Mouse (Mus musculus) intestine, postnatal 0 days (tissue): ENCODE results near the gene Fam131c. TPM values are rescaled to one million over a fixed set of nuclear protein-coding genes. Genes with fewer than 3 reads are reported as not detected.

Experiments
- ATAC-seq: fragments of 200-750 bp; cut with Nextera tagmentation; 2 replicates; pipeline ENCODE4 v1.8.0; 2017; ENCODE audit warnings: mild to moderate bottlenecking, moderate TSS enrichment, moderate library complexity
- H3K27ac ChIP-seq: fragments of 300-500 bp; sonication (generic); 2 replicates; pipeline ENCODE4 v1.5.1; 2014; ENCODE audit warnings: mild to moderate bottlenecking, low read depth, low read length, moderate library complexity
- H3K27me3 ChIP-seq: fragments of 300-500 bp; sonication (generic); replicated peaks from 2 replicates; pipeline ENCODE4 v1.6.1; 2014; ENCODE audit warnings: low read length, mixed read lengths; ENCODE audit not compliant: control insufficient read depth, insufficient read depth
- H3K36me3 ChIP-seq: fragments of 300-500 bp; sonication (generic); 2 replicates; pipeline ENCODE4 v1.6.1; 2014; ENCODE audit warnings: mild to moderate bottlenecking, moderate library complexity; ENCODE audit not compliant: control insufficient read depth, insufficient read depth
- H3K4me1 ChIP-seq: fragments of 300-500 bp; sonication (generic); replicated peaks from 2 replicates; pipeline ENCODE4 v1.6.1; 2014; ENCODE audit warnings: antibody characterized with exemption, low read length, mixed read lengths; ENCODE audit not compliant: control insufficient read depth, insufficient read depth
- H3K4me2 ChIP-seq: fragments of 300-500 bp; sonication (generic); replicated peaks from 2 replicates; pipeline ENCODE4 v1.6.1; 2014; ENCODE audit warnings: low read depth, mild to moderate bottlenecking, moderate library complexity
- H3K4me3 ChIP-seq: fragments of 300-500 bp; sonication (generic); 2 replicates; pipeline ENCODE4 v1.5.1; 2014; ENCODE audit warnings: low read depth, low read length
- H3K9ac ChIP-seq: fragments of 300-500 bp; sonication (generic); 2 replicates; pipeline ENCODE4 v1.6.1; 2014; ENCODE audit warnings: mild to moderate bottlenecking, low read depth, low read length
- H3K9me3 ChIP-seq: fragments of 300-500 bp; sonication (generic); 2 replicates; pipeline ENCODE4 v1.6.1; 2016; ENCODE audit warnings: mixed run types; ENCODE audit not compliant: control insufficient read depth
- CTCF ChIP-seq: sonication (generic); IDR thresholded peaks from 2 replicates; pipeline ENCODE4 v1.5.1; 2016; ENCODE audit warnings: low read depth, mild to moderate bottlenecking, control low read depth, antibody characterized with exemption, moderate library complexity
- WGBS: fragments of 180-500 bp; shearing (Covaris S2); extraction: QIAGEN DNeasy Blood & Tissue Kit; methylation state at CpG from one replicate; pipeline ENCODE4 v1.1.7; 2014; 5-methylcytosine and 5-hydroxymethylcytosine counted together
- polyA plus RNA-seq: library from polyadenylated mRNA; unstranded; fragments of >200 nt; fragmentation: Nextera tagmentation; extraction: Ambion mirVana; gene quantifications from 2 replicates; pipeline ENCODE4 v1.2.1, GENCODE M21; 2015

The Fam131c gene
- polyA plus RNA-seq, 1 experiment from 2014 or later: 1.4 TPM

- WGBS: 41% methylated on average over 14 of the region's 14 CpGs
- Histone ChIP-seq H3K4me3 (no peak overlapping the region), H3K9me3 (no peaks in the 10 kb centered on the region), H3K27me3 (no peaks in the 10 kb centered on the region), H3K9ac (no peak overlapping the region), H3K4me1 (no peaks in the 10 kb centered on the region), H3K36me3 (no peaks in the 10 kb centered on the region), H3K4me2 (no peak overlapping the region), H3K27ac (no peak overlapping the region)
- peak; percentile 29; the same call in 1 of the 2 replicates for ATAC-seq
- TF ChIP-seq CTCF: peak; percentile 89
Observed at GRCm38 (mm10) chr4:141406516-141407299, 38.7 kb downstream of the Fam131c start.

- no peak overlapping the region for H3K4me3 ChIP-seq
- no peaks in the 10 kb centered on the region for H3K4me1 ChIP-seq
- H3K4me2 ChIP-seq: no peak overlapping the region
- no peak overlapping the region for H3K27ac ChIP-seq
- 89% methylated on average over 3 of the region's 3 CpGs for WGBS
- no peak for TF ChIP-seq CTCF
- no peak overlapping the region for H3K9ac ChIP-seq
- no peaks in the 10 kb centered on the region for H3K9me3 ChIP-seq
- no peaks in the 10 kb centered on the region for H3K27me3 ChIP-seq
- ATAC-seq: no peak
- no peaks in the 10 kb centered on the region for H3K36me3 ChIP-seq
Observed at GRCm38 (mm10) chr4:141408577-141408976, 40.6 kb downstream of the Fam131c start.

GRCm38 (mm10) chr4:141411430-141411992 is 43.5 kb downstream of the Fam131c start:
- no peaks in the 10 kb centered on the region for H3K36me3 ChIP-seq
- no peaks in the 10 kb centered on the region for H3K4me1 ChIP-seq
- ATAC-seq: no peak
- H3K9ac ChIP-seq: no peak overlapping the region
- WGBS: 23% methylated on average over 22 of the region's 22 CpGs
- no peak overlapping the region for H3K4me3 ChIP-seq
- no peak overlapping the region for H3K27ac ChIP-seq
- H3K27me3 ChIP-seq: no peaks in the 10 kb centered on the region
- TF ChIP-seq CTCF: peak; percentile 57
- H3K9me3 ChIP-seq: no peaks in the 10 kb centered on the region
- H3K4me2 ChIP-seq: no peak overlapping the region

GRCm38 (mm10) chr4:141415924-141416323 is 47.9 kb downstream of the Fam131c start, which contains the start of gene Clcnkb:
TSS of gene Clcnkb (minus strand) at chr4:141416014.
- WGBS: 65% methylated on average over 7 of the region's 7 CpGs
- no peaks in the 10 kb centered on the region for H3K36me3 ChIP-seq
- H3K4me2 ChIP-seq: no peak within 1 kb of the TSS
- ATAC-seq: no peak
- H3K4me1 ChIP-seq: no peaks in the 10 kb centered on the region; the same call in 1 of the 2 replicates
- TF ChIP-seq CTCF: no peak
- no peak within 1 kb of the TSS for H3K4me3 ChIP-seq
- no peaks in the 10 kb centered on the region for H3K27me3 ChIP-seq
- no peak within 1 kb of the TSS for H3K9ac ChIP-seq
- H3K9me3 ChIP-seq: no peaks in the 10 kb centered on the region
- no peak within 1 kb of the TSS for H3K27ac ChIP-seq

- no peaks in the 10 kb centered on the region for H3K36me3 ChIP-seq
- peaks cover 5% of the 10 kb centered on the region; the same call in 1 of the 2 replicates for H3K4me1 ChIP-seq
- no peak overlapping the region for H3K4me3 ChIP-seq
- 67% methylated on average over 27 of the region's 27 CpGs for WGBS
- H3K27ac ChIP-seq: no peak overlapping the region
- no peak for ATAC-seq
- TF ChIP-seq CTCF: no peak
- no peak overlapping the region for H3K9ac ChIP-seq
- no peaks in the 10 kb centered on the region for H3K9me3 ChIP-seq
- no peak overlapping the region for H3K4me2 ChIP-seq
- H3K27me3 ChIP-seq: no peaks in the 10 kb centered on the region
Observed at GRCm38 (mm10) chr4:141419398-141420191, 51.6 kb downstream of the Fam131c start.
